Mouse (Mus musculus) heart, postnatal 0 days (tissue): ENCODE data around the gene Pea15a.

Source experiments
- CTCF ChIP-seq: IDR thresholded peaks from 2 replicates; pipeline ENCODE4 v1.5.1; 2016; ENCODE audit warnings: antibody characterized with exemption, control low read depth, low read depth
- EP300 ChIP-seq: IDR thresholded peaks from 2 replicates; pipeline ENCODE4 v1.6.1; 2016; ENCODE audit warnings: antibody characterized with exemption, low read depth

GRCm38 (mm10) chr1:172179102-172179501 is 27.5 kb downstream of the Pea15a start:
- TF ChIP-seq CTCF (no peak), EP300 (no peak)
